Comparison of ENCODE assay signal across 10 mouse cellular contexts in the genomic region with DNA sequence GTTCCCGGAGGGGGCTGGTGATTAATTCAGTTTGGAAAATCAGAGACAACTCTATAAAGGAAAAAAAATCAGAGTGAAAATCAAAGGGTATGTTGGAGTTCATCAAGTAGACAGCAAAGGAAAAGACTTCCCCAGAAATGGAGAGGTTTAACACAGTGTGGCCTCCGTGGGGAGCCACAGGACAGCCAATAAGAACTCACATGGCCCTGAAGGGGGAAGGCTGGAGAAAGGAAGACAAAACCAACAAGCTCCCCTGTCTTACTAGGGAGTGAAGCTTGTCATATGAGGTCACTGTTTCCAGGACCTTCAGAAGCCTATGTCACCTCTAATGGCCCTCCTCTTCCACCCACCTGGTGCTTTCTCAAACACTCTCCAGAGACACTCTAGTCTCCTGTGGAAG.
DNase-seq lines count a peak whose midpoint lies in the region; ATAC-seq and TF ChIP-seq lines count a peak whose summit lies in the region.
"Had no signal": no experiment of that assay in that cellular context is flagged by ENCODE, and none has a peak within 500 bp of the region (broad histone marks: within the 10 kb centered on the region; RNA-seq: fewer than 3 reads in every experiment).

No protein-coding gene starts in this region.

- no peaks in the 10 kb centered on the region for H3K27me3 ChIP-seq in thymus, adult 2 months (ENCODE audit: control insufficient read depth, insufficient read depth, low read length)
- H3K27me3 ChIP-seq in stomach, embryonic 15.5 days (replicated peaks) = no peaks in the 10 kb centered on the region
- H3K27me3 ChIP-seq in hindbrain, embryonic 10.5 days (ENCODE audit: insufficient read depth, poor library complexity, severe bottlenecking) = no peaks in the 10 kb centered on the region
- H3K27me3 ChIP-seq: embryonic facial prominence, embryonic 12.5 days had no signal

- TF ChIP-seq CTCF in thymus, adult 2 months (IDR thresholded peaks at IDR 0.05; ENCODE audit: borderline replicate concordance, control insufficient read depth, extremely low read depth, insufficient read depth, low read length, poor library complexity) = no peak

- peak; percentile 30 for DNase-seq in heart, postnatal 4 days
- DNase-seq in heart, postnatal 25 days (ENCODE audit: low spot score) = no peak
- DNase-seq in thymus, postnatal 14 days = peak; percentile 12
- no peak for DNase-seq in thymus, adult 2 months
- DNase-seq in kidney, postnatal 10 days = peak; percentile 30
- no peak for DNase-seq in gastrocnemius, postnatal 25 days
- no peak for DNase-seq in hindbrain, embryonic 10.5 days (ENCODE audit: low spot score)

- H3K36me3 ChIP-seq in thymus, adult 2 months (ENCODE audit: control insufficient read depth, insufficient read depth, low read length) = no peaks in the 10 kb centered on the region
- no peaks in the 10 kb centered on the region for H3K36me3 ChIP-seq in stomach, embryonic 15.5 days
- H3K36me3 ChIP-seq in hindbrain, embryonic 10.5 days = no peaks in the 10 kb centered on the region
- H3K36me3 ChIP-seq: embryonic facial prominence, embryonic 12.5 days had no signal

- H3K27ac ChIP-seq in thymus, adult 2 months (ENCODE audit: control insufficient read depth, insufficient read depth, low read length) = no peak overlapping the region
- H3K27ac ChIP-seq in stomach, embryonic 15.5 days = no peak overlapping the region
- H3K27ac ChIP-seq in hindbrain, embryonic 10.5 days = no peak overlapping the region
- H3K27ac ChIP-seq: embryonic facial prominence, embryonic 12.5 days had no signal

- H3K9ac ChIP-seq in stomach, embryonic 15.5 days = no peak overlapping the region
- H3K9ac ChIP-seq: embryonic facial prominence, embryonic 12.5 days had no signal

- TF ChIP-seq POLR2A in thymus, adult 2 months (IDR thresholded peaks at IDR 0.05; ENCODE audit: control insufficient read depth, extremely low read depth, insufficient read depth, low read length, poor library complexity) = no peak

- no peak overlapping the region for H3K4me2 ChIP-seq in stomach, embryonic 15.5 days
- H3K4me2 ChIP-seq: embryonic facial prominence, embryonic 12.5 days had no signal

- peak; percentile 7; the same call in 1 of the 2 replicates for ATAC-seq in stomach, embryonic 15.5 days (ENCODE audit: insufficient read depth, low FRiP score, low read depth)

- no peaks in the 10 kb centered on the region for H3K4me1 ChIP-seq in thymus, adult 2 months (replicated peaks; ENCODE audit: control insufficient read depth, insufficient read depth, low read length)
- 0 out of 2 replicates have a peak, but pooled peaks cover 5% of the 10 kb centered on the region for H3K4me1 ChIP-seq in stomach, embryonic 15.5 days
- H3K4me1 ChIP-seq in hindbrain, embryonic 10.5 days (replicated peaks) = peaks cover 8% of the 10 kb centered on the region; the same call in 1 of the 2 replicates

- H3K9me3 ChIP-seq in stomach, embryonic 15.5 days = no peaks in the 10 kb centered on the region
- H3K9me3 ChIP-seq in hindbrain, embryonic 10.5 days = no peaks in the 10 kb centered on the region
- H3K9me3 ChIP-seq: embryonic facial prominence, embryonic 12.5 days; megakaryocyte, embryonic 14.5 days had no signal

- intact Hi-C loops in heart, postnatal 25 days (cut with DNase I) = loop anchor here (2.0 to 10.0 kb wide), 2 partner anchors 387 to 467 kb away; no protein-coding TSS in a partner anchor

- no peak overlapping the region for H3K4me3 ChIP-seq in thymus, adult 2 months (ENCODE audit: control insufficient read depth, insufficient read depth, low read length)
- no peak overlapping the region for H3K4me3 ChIP-seq in stomach, embryonic 15.5 days (replicated peaks)
- no peak overlapping the region for H3K4me3 ChIP-seq in hindbrain, embryonic 10.5 days
- H3K4me3 ChIP-seq: embryonic facial prominence, embryonic 12.5 days; megakaryocyte, embryonic 14.5 days had no signal

- 67% methylated on average over 2 of the region's 2 CpGs for WGBS in thymus, adult 2 months
- WGBS in stomach, embryonic 15.5 days = 68% methylated on average over 2 of the region's 2 CpGs
- 70% methylated on average over 2 of the region's 2 CpGs for WGBS in hindbrain, embryonic 10.5 days

Comparison
In these comparisons a context has a peak if more than half of its experiments do, and no peak if none do; other contexts are left out.
1. DNase-seq: peak in heart, postnatal 4 days (single experiment), thymus, postnatal 14 days (single experiment) and kidney, postnatal 10 days (single experiment); none in heart, postnatal 25 days (single experiment), thymus, adult 2 months (single experiment), gastrocnemius, postnatal 25 days (single experiment) and hindbrain, embryonic 10.5 days (single experiment).